Mouse (Mus musculus): ENCODE measurements around the gene Ccdc120.
A peak's percentile ranks its signal among the peaks of the same experiment; 100 is the strongest.

Ccdc120 gene

DNA sequence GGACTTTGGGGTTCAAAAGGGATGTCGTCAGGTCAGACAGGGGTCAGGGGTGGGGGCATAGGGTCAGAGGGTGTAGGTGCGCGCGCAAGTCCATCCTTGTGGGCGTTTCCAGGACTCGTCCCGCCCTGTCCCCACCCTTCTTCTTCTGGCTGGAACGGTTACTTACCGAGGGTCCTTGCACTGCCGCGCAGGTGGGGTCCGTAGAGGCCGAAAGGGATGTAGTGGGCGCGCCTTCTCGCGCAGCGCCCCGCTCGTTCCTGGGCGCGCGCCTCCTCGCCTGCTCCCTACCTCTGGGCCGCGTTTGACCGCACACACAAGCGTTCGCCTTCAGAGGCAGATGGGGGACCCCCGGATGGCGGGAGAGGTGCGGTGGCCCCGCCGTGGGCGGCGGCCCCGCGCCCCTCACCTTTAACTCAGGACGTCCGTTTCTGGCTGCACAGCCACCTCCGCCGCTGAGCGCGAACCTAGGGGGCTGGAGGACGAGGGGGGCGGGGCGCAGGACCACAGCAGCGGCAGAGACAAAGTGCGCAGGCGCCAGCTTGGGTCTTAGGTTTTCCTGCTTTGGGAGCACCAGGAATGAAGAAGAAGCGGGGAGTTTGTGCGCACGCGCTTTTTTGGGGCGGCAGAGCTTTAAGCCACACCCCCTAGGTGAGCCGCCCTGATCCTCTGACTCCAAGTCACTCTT is at the start of gene Ccdc120:
Gene Ccdc120 (minus strand): TSS at position 474 of the 685 bp plus-strand sequence.
- DNase-seq, result peak; percentile 88

DNA sequence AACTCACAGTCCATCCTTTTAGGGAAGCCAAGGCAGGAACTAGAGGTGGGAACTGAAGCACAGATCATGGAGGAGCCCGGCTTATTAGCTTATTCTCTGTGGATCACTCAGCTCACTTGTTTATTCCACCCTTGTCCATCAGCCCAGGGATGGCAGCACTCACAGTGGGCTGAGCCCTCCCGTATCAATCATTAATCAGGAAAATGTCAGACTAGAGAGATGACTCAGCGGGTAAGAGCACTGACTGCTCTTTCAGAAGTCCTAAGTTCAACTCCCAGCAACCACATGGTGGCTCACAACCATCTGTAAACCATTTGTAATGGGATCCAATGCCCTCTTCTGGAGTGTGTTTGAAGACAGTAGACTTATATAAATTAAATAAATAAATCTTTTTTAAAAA is 46.6 kb upstream of the Ccdc120 start:
- no peak for DNase-seq

DNA sequence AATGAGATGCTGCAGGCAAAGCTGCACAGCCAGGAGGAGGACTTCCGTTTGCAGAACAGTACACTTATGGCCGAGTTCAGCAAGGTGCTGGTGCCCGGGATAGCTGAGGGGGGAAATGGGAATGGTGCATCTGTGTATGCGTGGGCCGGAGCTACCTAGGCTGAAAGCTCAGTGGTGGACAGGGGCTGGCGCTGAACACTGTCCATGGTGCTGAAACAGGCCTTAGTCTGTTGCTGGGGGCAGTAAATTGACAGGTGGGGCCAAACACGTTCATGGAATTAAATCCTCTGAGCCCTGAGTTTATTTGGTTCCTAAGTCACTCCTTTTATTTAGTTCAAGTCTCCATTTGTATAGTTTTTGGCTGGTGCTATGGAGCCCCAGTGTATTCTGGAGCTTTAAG is 44.3 kb upstream of the Ccdc120 start:
- peak; percentile 69 for DNase-seq

DNA sequence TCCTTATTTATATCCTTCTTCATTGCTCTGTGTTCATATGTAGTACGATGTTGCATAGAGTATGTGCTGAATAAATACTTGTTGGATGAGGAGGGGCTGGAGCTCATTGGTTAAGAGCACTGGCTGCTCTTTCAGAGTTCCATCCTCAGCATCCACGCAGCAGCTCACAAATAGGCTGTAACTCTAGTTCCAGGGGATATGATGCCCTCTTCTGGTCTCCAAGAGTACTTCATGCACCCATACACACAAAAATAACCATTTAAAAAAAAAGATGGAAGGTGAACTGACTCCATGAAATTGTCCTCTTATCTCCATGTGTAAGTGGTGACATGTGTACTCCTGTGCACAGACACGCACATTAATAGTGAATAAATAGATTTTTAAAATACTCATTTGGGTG is 42.7 kb upstream of the Ccdc120 start:
- no peak for DNase-seq

DNA sequence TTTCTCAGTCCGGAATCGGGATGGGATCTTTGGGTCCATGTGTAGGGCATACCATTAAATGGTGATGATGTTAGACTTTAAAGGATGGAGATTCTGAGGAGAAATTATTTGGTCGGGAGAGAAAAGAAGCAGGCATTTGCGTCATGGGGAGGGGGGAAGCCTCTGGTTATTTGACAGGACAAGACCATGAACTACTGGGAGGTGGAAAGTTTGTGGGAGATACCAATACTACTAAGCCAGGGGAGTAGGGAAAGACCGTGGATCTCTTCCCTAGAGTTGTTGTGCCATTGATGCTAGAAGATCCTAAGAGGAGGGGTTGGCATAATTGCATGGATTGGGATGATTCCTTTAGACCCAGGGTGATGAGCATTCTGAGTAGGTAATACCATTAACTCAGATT is 39.6 kb upstream of the Ccdc120 start:
- no peak for DNase-seq

DNA sequence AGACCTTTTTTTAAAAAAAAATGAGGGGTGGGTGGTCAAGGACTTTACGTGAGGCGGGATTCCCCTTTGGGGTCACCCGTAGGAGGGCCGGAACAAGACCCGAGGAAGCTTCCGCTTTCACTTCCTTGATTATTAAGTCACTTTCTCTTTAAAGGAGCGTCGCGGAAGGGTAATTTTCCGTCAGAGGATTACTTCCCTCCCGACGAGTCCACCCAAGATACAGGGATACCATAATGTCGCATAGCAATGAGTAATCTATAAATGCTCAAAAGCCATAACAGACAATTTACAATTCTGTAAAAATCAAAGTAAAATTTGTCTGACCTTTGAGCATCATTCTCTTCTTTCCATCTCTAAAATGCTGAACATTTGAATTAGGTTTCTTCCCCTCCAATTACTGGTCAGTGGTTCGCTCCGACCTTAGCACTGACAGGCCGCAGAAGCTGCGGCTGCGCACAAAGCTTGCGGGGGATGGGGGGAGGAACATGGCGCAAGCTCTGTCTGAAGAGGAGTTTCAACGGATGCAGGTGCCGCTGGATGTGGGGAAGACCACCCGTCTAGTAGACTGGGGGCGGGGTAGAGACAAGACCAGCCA is 38.9 kb upstream of the Ccdc120 start, which contains the start of gene Gripap1:
Gene Gripap1 (plus strand): TSS at position 224 of the 595 bp plus-strand sequence.
- DNase-seq, result peak; percentile 83

DNA sequence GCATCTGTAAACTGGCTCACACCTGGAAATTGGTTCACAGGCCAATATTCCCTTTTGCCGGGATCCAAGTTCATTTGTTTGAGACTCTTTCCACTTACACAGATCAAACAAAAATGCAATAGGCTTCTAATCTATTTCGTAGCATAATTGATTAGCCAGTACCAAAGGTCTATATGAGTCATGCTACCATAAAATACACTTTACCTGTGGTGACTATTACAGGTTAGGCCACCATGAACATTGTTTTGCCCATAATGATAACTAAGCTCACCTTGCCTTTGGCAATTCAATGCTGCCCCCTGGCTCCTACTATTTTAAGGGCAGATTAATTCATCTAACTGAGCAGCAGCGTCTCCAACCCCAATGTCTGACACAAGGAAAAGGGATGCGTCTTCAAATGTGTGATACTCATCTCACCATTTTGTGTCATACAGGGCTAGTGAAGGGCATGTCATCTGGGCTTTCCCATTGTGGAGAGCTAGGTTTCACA is 31.9 kb upstream of the Ccdc120 start:
- DNase-seq, result no peak

DNA sequence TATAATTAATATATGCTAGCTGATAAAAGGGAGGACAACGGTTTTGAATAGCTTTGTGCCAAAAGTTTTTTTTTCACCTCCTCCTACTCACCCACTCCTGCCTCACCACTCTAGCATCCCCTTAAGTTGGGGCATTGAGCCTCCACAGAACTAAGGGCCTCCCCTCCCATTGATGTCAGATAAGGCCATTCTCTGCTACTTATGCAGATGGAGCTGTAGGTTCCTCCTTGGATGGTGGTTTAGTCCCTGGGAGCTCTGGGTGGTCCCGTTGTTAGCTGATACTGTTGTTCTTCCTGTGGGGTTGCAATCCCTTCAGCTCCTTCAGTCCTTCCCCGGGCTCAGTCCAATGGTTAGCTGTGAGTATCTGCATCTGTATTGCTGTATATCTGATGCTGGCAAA is 28.6 kb upstream of the Ccdc120 start:
- DNase-seq, result no peak

DNA sequence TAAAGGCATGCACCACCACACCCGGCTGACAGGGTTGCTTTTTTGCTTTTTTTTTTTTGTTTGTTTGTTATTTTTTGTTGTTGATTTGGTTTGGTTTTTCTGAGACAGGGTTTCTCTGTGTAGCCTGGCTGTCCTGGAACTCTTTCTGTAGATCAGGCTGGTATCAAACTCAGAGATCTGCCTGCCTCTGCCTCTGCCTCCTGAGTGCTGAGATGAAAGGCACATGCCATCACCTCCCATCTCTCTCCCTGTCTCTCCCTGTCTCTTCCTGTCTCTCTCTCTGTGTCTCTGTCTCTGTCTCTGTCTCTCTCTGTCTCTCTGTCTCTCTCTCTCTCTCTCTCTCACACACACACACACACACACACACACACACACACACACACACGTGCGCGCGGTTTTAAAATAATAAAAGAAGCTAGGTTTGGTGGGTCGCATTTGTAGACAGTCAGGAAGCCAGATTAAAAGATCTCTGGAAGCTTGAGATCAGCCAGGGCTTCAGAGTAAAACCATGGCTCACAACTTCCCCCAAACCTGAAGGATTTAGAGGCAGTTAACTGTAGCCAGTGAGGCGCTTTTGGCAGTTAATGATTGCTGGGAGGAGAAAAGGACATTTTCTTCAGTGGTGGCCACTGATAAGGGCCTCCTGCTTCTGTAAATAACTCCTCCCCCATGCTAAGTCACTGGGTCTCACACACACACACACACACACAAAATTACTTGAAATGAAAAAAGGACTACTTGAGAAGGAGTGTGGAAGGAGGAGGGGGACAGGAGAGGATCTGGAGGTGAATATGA is 27.9 kb upstream of the Ccdc120 start:
- no peak for DNase-seq

DNA sequence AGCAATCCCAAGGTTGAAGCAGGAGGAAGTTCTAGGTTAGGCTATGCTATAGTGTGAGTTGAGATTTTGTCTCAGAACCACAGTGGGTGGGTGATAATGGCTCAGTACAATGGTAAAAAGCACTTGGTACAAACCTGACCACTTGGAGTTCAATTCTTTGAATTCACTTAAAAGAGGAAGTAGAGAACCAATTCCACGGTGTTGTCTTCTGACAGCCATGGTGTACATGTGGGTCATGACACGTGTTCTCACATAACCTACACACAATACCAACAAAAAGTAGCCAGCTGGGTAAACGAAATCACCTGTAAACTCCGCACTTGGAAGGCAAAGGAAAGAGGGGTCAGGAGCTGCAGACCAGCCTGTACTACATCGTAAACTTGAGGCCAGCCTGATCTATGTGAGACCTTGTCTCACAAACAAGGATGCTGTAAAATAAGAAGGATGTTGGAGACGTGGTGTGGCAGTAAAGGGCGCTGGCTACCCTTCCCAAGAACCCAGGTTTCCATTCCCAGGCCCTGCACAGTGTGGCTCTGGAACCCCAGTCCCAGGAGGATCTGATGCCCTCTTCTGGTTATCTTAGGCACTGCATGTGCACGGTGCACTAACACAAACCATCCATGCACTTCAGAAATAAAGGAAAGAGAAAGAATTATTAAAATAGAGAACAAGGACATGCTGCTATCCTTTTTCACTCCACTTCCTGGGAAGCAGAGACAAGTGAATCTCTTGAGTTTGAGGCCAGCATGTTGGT is 25.8 kb upstream of the Ccdc120 start:
- peak; percentile 78 for DNase-seq

DNA sequence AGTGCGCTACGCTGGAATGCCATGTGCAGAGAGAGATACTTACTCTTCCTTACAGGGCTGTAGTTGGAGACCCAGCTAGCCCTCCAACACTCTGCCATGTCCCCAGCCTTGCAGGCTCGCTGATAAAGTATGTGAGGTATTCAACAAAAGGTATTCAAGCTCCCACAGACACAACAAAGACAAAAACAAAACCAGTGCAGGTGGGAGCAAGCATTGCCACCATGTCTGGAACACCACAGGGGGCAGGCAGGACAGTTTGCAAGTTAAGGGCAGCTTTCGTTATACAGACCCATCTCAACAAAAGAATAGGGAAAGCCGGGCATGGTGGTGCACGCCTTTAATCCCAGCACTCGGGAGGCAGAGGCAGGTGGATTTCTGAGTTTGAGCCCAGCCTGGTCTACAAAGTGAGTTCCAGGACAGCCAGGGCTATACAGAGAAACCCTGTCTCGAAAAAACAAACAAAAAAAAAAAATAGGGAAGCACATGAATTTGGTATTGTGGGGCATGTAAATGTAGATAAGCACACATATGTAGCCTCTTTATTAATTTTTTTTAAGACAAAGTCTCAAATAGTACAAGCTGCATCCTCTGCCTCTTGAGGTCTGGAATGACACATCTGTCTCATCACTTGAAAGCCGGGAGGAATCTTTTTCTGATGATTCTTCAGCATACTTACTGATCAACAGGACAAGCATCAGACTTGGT is 24.9 kb upstream of the Ccdc120 start:
- DNase-seq, result no peak

DNA sequence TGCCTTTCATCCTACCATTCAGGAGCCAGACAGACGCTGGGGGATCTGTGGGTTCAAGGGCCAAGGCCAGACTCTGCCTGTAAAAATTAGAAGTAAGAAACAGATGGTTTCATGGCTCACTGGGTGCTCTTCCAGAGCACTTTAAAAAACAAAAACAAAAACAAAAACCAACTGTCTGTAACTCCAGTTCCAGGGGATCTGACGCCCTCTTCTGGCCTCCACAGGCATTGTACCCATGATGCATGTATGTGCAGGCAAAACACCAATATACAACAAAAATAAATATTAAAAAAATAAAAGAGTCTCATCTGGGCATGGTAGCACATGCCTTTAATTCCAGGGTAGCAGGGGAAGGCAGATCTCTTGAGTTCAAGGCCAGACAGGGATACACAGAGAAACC is 22.1 kb upstream of the Ccdc120 start:
- DNase-seq, result peak; percentile 55

DNA sequence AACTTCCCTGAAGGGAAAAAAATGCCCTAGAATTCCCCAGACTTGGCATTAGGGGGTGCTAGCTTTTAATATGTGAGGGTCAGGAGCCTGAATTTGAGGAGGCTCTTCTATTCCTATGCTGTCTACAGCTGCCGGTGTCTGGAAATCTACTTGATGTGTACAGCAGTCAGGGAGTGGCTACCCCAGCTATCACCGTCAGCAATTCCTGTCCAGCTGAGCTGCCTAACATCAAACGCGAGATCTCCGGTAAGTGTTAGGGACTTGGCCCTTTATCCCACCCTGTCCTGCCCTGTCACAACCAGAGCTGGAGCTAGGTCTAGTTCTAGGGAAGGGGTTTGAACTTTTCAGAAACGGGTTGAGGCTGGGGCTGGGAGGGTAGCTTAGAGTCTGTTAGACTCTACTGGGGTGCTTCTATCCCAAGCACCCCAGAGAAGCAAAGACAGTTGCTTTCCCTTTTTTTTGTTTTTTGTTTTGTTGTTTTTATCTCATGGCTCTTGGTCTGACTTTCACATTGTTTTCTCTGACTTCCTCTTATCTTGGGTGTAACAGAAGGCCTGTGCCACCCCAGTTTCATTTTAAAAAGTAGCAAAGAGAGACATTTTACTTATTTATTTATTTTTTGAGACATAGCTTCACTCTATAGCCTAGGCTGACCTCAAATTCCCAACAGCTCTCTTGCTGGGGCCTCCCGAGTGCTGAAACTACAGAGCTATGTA is 18.8 kb upstream of the Ccdc120 start:
- DNase-seq, result no peak

DNA sequence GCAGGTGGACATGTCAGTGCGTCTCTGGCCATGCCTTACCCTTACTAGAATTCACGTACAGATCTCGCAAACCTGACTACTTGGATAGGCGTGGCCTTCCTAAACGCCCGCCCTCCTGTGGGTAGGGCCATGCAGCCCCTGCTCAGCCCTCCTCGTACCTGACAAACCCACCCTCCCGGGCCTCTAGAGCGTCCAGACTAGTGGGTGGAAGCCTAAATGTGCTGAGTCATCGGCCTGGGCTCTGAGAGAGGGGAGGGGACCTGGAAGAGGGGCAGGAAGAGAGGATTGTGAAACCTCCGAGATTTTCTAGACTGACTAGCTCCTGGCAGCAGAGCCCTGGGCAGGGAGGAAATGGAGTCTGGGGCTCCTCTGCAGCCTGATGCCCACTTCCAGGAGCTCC is 15.1 kb upstream of the Ccdc120 start:
- DNase-seq, result peak; percentile 52

DNA sequence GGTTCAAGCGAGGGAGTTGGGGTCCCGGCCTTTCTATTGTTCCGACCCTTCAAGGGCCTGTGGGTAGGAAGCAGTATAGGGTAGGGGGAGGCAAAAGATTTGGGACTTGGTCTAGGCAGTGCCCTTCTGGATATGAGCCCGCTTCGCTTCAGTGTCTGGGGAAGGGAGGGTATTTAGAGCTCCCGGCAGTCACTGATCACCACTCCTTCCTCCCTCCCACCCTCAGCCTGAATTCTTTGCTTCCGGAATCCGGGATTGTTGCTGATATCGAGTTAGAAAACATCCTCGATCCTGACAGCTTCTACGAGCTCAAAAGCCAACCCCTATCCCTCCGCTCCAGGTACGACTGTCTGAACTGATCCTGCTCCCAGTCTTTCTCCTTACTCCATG is 14.6 kb upstream of the Ccdc120 start:
- peak; percentile 16 for DNase-seq

DNA sequence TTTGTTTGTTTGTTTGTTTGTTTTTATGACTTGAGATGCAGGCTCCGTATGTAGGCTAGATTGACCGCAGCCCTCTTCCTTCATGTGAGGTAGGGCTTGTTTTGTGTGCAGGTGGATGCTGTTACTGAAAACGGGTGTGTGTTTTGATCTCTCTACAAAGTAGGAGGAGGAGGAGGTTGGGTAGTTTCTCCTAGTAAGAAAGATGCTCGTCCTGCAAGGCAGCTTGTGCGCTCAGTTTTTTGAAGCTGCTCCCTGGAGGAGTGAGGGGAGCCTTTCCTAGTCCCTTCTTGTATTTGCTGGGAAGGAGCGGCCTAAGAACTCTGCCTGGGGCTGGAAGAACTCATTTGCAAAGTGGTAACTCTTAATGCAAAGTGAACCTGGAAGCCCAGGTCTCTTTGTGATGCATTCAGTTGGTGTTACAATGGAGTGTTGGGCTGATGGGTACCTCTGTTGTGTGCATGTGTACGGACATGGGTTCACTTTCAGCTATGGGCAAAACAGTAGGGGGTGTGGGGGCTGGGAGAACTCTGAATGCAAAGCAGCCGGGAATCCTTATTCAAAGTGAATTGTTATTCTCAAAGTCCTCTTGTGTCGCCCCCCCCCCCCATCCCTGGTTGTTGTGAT is 14.1 kb upstream of the Ccdc120 start:
- DNase-seq, result no peak

DNA sequence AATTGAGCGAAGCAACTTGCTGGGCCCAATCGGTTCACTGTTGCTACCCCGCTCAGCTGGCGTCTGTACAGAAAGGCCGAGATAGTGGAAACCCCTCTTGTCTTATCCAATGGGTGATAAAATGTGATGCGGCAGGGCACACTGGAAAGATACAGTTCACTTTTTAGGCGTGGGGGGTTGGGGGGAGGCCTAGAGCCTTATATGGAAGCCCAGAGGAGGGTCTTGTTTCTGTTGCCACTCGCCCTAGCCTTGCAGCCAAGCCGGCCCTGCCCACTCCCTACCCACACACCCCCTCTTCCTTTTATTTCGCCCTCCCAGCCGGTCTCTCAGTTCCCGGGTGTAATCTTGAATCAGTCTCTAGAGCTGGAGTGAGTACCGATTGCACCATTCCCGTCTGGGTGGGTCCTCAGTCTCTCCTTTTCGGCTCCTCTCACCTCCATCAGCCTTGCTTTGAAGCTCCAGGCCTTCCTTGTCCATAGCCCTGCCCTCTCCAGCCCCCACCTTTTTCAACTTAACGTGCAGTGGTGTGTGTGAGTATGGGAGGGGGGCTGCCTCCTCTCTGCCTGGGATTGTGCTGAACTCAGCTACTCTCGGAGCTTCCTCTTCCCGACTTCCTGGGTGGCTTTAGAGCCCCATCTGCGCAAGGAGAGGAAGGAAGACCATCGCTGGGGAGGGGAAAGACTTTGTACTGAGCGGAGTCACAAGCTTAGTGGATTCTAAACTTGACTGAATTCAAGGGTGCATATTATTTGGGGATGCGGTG is 13.1 kb upstream of the Ccdc120 start:
- peak; percentile 50 for DNase-seq

DNA sequence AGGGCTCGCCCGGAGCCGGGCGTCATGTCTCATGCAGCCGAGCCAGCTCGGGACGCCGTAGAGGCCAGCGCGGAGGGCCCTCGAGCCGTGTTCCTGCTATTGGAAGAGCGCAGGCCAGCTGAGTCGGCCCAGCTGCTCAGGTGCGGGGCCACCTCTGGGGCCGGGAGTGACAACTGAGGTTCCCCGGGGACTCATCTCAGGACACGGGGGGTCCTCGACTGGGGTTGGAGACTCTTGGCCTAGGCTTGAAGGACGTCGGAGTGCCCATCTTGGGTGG is 12.2 kb upstream of the Ccdc120 start:
- no peak for DNase-seq

DNA sequence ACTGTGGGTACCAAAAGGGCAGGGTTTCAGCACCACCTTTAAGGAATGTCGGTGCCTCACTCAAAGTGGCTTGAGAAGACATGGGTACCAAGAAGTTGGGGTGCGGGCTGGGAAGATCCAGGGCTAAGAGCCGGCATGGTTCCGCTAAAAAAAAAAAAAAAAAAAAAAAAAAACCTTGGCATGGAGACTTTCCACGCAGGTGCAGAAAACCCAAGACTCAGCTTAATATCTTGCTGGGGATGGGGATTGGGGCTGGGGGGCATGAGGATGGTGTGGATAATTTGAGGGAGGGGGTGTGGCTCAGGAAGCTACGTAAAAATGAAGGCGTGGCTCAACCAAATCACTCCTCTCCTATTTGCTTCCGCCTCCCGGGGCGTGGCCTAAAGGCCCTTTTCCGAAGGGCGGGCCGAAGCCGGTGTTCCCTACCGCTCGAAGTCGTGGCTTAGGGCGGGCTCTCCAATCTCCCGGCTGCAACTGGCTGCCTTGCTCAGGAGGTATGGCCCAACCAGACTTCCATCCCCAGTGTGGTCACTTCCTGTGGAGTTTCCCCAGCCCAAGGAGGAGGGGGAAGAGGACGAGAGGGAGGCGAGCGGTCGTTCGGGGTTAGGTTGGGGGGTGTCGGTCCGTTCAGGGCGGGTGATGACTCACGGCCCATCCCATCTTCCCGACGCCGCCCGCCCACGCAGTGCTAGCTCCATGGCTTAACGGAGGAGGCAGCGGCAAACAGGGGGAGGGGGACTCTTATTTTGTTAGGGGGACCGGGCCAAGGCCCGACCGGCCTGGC is 11.6 kb upstream of the Ccdc120 start, which contains the start of gene Tfe3:
Gene Tfe3 (plus strand): TSS at position 424 of the 784 bp plus-strand sequence.
- DNase-seq, result peak; percentile 95

DNA sequence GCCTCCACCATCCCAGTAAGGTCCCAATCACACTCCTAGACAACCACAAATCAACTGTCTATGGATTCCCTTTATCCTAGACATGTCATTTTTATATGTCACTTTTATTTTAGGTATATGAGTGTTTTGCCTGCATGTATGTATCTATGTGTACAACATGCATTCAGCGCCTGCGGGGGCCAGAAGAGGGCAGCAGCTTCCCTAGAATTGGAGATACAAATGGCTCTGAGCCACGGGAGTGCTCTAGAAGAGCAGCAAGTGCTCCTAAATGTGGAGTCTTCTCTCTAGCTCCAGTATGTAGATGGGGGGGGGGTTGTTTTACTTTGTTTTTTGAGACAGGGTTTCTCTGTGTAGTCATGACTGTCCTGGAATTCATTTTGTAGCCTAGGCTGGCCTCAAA is 2.9 kb upstream of the Ccdc120 start:
- peak; percentile 50 for DNase-seq
